Comparison of ENCODE assay signal across 9 mouse cellular contexts in genomic region chr19:10190796-10191195, GRCm38 (mm10). TPM values are rescaled to one million over a fixed set of nuclear protein-coding genes. Genes with fewer than 3 reads are reported as not detected.
DNase-seq lines count a peak whose midpoint lies in the region; ATAC-seq and TF ChIP-seq lines count a peak whose summit lies in the region.
"Had no signal": no experiment of that assay in that cellular context is flagged by ENCODE, and none has a peak within 500 bp of the region (broad histone marks: within the 10 kb centered on the region; RNA-seq: fewer than 3 reads in every experiment).

No protein-coding gene starts in this region.

- H3K9ac ChIP-seq in hindbrain, embryonic 11.5 days (ENCODE audit: low read depth, low read length): no peak overlapping the region
- H3K9ac ChIP-seq in hindbrain, embryonic 16.5 days (ENCODE audit: low read depth, low read length): no peak overlapping the region
- no peak overlapping the region for H3K9ac ChIP-seq in embryonic facial prominence, embryonic 14.5 days (ENCODE audit: low read depth, low read length)
- H3K9ac ChIP-seq: embryonic facial prominence, embryonic 13.5 days had no signal

- H3K27ac ChIP-seq in hindbrain, embryonic 11.5 days (ENCODE audit: low read depth, low read length): no peak overlapping the region
- no peak overlapping the region for H3K27ac ChIP-seq in hindbrain, embryonic 16.5 days (ENCODE audit: low read depth, low read length)
- H3K27ac ChIP-seq in embryonic facial prominence, embryonic 14.5 days (replicated peaks; ENCODE audit: low read depth, low read length): no peak overlapping the region
- no peak overlapping the region for H3K27ac ChIP-seq in limb, embryonic 10.5 days
- no peak overlapping the region for H3K27ac ChIP-seq in olfactory bulb, adult 2 months (ENCODE audit: insufficient read depth, low read depth, low read length)
- H3K27ac ChIP-seq: embryonic facial prominence, embryonic 13.5 days had no signal

- H3K9me3 ChIP-seq in hindbrain, embryonic 11.5 days (ENCODE audit: control insufficient read depth, low read length): no peaks in the 10 kb centered on the region
- H3K9me3 ChIP-seq in hindbrain, embryonic 16.5 days (ENCODE audit: control insufficient read depth, low read length): no peaks in the 10 kb centered on the region
- no peaks in the 10 kb centered on the region for H3K9me3 ChIP-seq in embryonic facial prominence, embryonic 14.5 days (ENCODE audit: control insufficient read depth, low read length)
- H3K9me3 ChIP-seq in limb, embryonic 10.5 days (replicated peaks): no peaks in the 10 kb centered on the region
- H3K9me3 ChIP-seq: embryonic facial prominence, embryonic 13.5 days had no signal

- H3K4me3 ChIP-seq in hindbrain, embryonic 11.5 days (ENCODE audit: low read depth, low read length): no peak overlapping the region
- no peak overlapping the region for H3K4me3 ChIP-seq in hindbrain, embryonic 16.5 days (ENCODE audit: low read length)
- H3K4me3 ChIP-seq in embryonic facial prominence, embryonic 14.5 days (ENCODE audit: low read depth, low read length): no peak overlapping the region
- no peak overlapping the region for H3K4me3 ChIP-seq in limb, embryonic 10.5 days
- no peak overlapping the region for H3K4me3 ChIP-seq in olfactory bulb, adult 2 months (ENCODE audit: insufficient read depth, low read depth, low read length)
- H3K4me3 ChIP-seq: embryonic facial prominence, embryonic 13.5 days had no signal

- peak; percentile 15; the same call in 1 of the 2 replicates for ATAC-seq in hindbrain, embryonic 11.5 days (ENCODE audit: low FRiP score)
- ATAC-seq in hindbrain, embryonic 16.5 days: no peak
- ATAC-seq in embryonic facial prominence, embryonic 14.5 days (ENCODE audit: low read depth): no peak
- peak; percentile 54 to 55; a peak in 1 of 4 replicates for ATAC-seq in hematopoietic stem cell, adult 5-6 weeks (replicated peaks in 1 of 2; ENCODE audit: insufficient read depth in 1 of 2, low FRiP score in 2 of 2, low TSS enrichment in 1 of 2, low read depth in 1 of 2, poor library complexity in 2 of 2, severe bottlenecking in 2 of 2)

- H3K4me1 ChIP-seq in hindbrain, embryonic 11.5 days (replicated peaks; ENCODE audit: control insufficient read depth, insufficient read depth, low read length): no peaks in the 10 kb centered on the region
- peaks cover 28% of the 10 kb centered on the region for H3K4me1 ChIP-seq in hindbrain, embryonic 16.5 days (ENCODE audit: control insufficient read depth, insufficient read depth, low read depth, low read length)
- no peaks in the 10 kb centered on the region for H3K4me1 ChIP-seq in embryonic facial prominence, embryonic 14.5 days (ENCODE audit: control insufficient read depth, insufficient read depth, low read length)
- H3K4me1 ChIP-seq in limb, embryonic 10.5 days: peaks cover 15% of the 10 kb centered on the region
- peaks cover 5% of the 10 kb centered on the region; the same call in 1 of the 2 replicates for H3K4me1 ChIP-seq in olfactory bulb, adult 2 months (ENCODE audit: control insufficient read depth, insufficient read depth, low read length)

- no peak for TF ChIP-seq POLR2A in olfactory bulb, adult 2 months (IDR thresholded peaks at IDR 0.05; ENCODE audit: insufficient read depth, low read depth, low read length)

- peaks cover 43% of the 10 kb centered on the region for H3K36me3 ChIP-seq in hindbrain, embryonic 11.5 days (ENCODE audit: control insufficient read depth, insufficient read depth, low read length)
- peaks cover 59% of the 10 kb centered on the region for H3K36me3 ChIP-seq in hindbrain, embryonic 16.5 days (ENCODE audit: control insufficient read depth, insufficient read depth, low read length)
- H3K36me3 ChIP-seq in embryonic facial prominence, embryonic 14.5 days (ENCODE audit: control insufficient read depth, insufficient read depth, low read length): peaks cover 95% of the 10 kb centered on the region
- H3K36me3 ChIP-seq in limb, embryonic 10.5 days: peaks cover 99% of the 10 kb centered on the region

- H3K4me2 ChIP-seq in hindbrain, embryonic 11.5 days (replicated peaks; ENCODE audit: low read depth, low read length): no peak overlapping the region
- no peak overlapping the region for H3K4me2 ChIP-seq in hindbrain, embryonic 16.5 days (ENCODE audit: low read length)
- H3K4me2 ChIP-seq in embryonic facial prominence, embryonic 14.5 days (ENCODE audit: low read depth, low read length): no peak overlapping the region
- H3K4me2 ChIP-seq: embryonic facial prominence, embryonic 13.5 days had no signal

- TF ChIP-seq CTCF in olfactory bulb, adult 2 months (IDR thresholded peaks at IDR 0.05; ENCODE audit: insufficient read depth, low read depth, low read length): peak; percentile 25; the same call in 1 of the 2 replicates

- WGBS in hindbrain, embryonic 11.5 days: 53% methylated on average over 2 of the region's 2 CpGs
- 48% methylated on average over 2 of the region's 2 CpGs for WGBS in hindbrain, embryonic 16.5 days
- WGBS in embryonic facial prominence, embryonic 14.5 days: 43% methylated on average over 2 of the region's 2 CpGs
- WGBS in limb, embryonic 10.5 days: 52% methylated on average over 2 of the region's 2 CpGs
- WGBS in olfactory bulb, adult 2 months: 24% methylated on average over 2 of the region's 2 CpGs

- no peaks in the 10 kb centered on the region for H3K27me3 ChIP-seq in hindbrain, embryonic 11.5 days (ENCODE audit: control insufficient read depth, insufficient read depth, low read length)
- H3K27me3 ChIP-seq in hindbrain, embryonic 16.5 days (replicated peaks; ENCODE audit: control insufficient read depth, insufficient read depth, low read length): no peaks in the 10 kb centered on the region
- no peaks in the 10 kb centered on the region for H3K27me3 ChIP-seq in embryonic facial prominence, embryonic 14.5 days (replicated peaks; ENCODE audit: control insufficient read depth, insufficient read depth, low read length)
- no peaks in the 10 kb centered on the region for H3K27me3 ChIP-seq in limb, embryonic 10.5 days (ENCODE audit: low read depth, poor library complexity, severe bottlenecking)
- H3K27me3 ChIP-seq: embryonic facial prominence, embryonic 13.5 days had no signal

- DNase-seq in hindbrain, embryonic 11.5 days (ENCODE audit: low spot score): peak; percentile 82
- DNase-seq in adrenal gland, adult 2 months: peak; percentile 79
- peak; percentile 56 for DNase-seq in embryonic facial prominence, embryonic 14.5 days (ENCODE audit: low spot score)
- DNase-seq in limb, embryonic 10.5 days (ENCODE audit: low spot score): peak; percentile 77
- DNase-seq in thymus, postnatal 4 days: peak; percentile 84

RNA-seq across cellular contexts. Expression of gene Fads1, which starts 8.1 kb away (rescaled TPM):
- 139 and 153 TPM in 2 replicates for polyA plus RNA-seq in hindbrain, embryonic 11.5 days (2014; fragmentation: Nextera tagmentation; extraction: Ambion mirVana)
- polyA plus RNA-seq in hindbrain, embryonic 16.5 days (2015; fragmentation: Nextera tagmentation; extraction: Ambion mirVana): 169 and 177 TPM in 2 replicates
- 1,000 to 10,000 TPM in 1 of 2 experiments, 100 to 1,000 TPM in 1; 745 to 1,239 TPM for total RNA-seq in adrenal gland, adult 2 months (2021)
- polyA plus RNA-seq in adrenal gland, adult 2 months (2012; rRNA removed): 203 and 332 TPM in 2 replicates
- 73.6 and 79.5 TPM in 2 replicates for polyA plus RNA-seq in embryonic facial prominence, embryonic 14.5 days (2014; fragmentation: Nextera tagmentation; extraction: Ambion mirVana)
- 25.9 and 34.0 TPM in 2 replicates for total RNA-seq in hematopoietic stem cell, adult 5-6 weeks (2017)
- polyA plus RNA-seq in limb, embryonic 10.5 days (2016; fragmentation: Nextera tagmentation; extraction: Ambion mirVana): 142 and 155 TPM in 2 replicates
- polyA plus RNA-seq in olfactory bulb, adult 2 months (2012; ENCODE audit: insufficient read depth, insufficient read length, low replicate concordance, missing spikeins): not detected in 2 replicates

RNA-seq across cellular contexts. Expression of gene Tmem258, which starts 13.0 kb away (rescaled TPM):
- polyA plus RNA-seq in hindbrain, embryonic 11.5 days (2014; fragmentation: Nextera tagmentation; extraction: Ambion mirVana): 349 and 363 TPM in 2 replicates
- polyA plus RNA-seq in hindbrain, embryonic 16.5 days (2015; fragmentation: Nextera tagmentation; extraction: Ambion mirVana): 281 and 311 TPM in 2 replicates
- total RNA-seq in adrenal gland, adult 2 months (2021): 100 to 1,000 TPM; 180 to 185 TPM
- 81.8 and 98.2 TPM in 2 replicates for polyA plus RNA-seq in adrenal gland, adult 2 months (2012; rRNA removed)
- polyA plus RNA-seq in embryonic facial prominence, embryonic 14.5 days (2014; fragmentation: Nextera tagmentation; extraction: Ambion mirVana): 482 and 563 TPM in 2 replicates
- 102 and 111 TPM in 2 replicates for total RNA-seq in hematopoietic stem cell, adult 5-6 weeks (2017)
- polyA plus RNA-seq in limb, embryonic 10.5 days (2016; fragmentation: Nextera tagmentation; extraction: Ambion mirVana): 420 and 432 TPM in 2 replicates
- polyA plus RNA-seq in olfactory bulb, adult 2 months (2012; ENCODE audit: insufficient read depth, insufficient read length, low replicate concordance, missing spikeins): not detected in 2 replicates

RNA-seq across cellular contexts. Expression of gene Fen1, which starts 13.2 kb away (rescaled TPM):
- 80.1 and 96.5 TPM in 2 replicates for polyA plus RNA-seq in hindbrain, embryonic 11.5 days (2014; fragmentation: Nextera tagmentation; extraction: Ambion mirVana)
- polyA plus RNA-seq in hindbrain, embryonic 16.5 days (2015; fragmentation: Nextera tagmentation; extraction: Ambion mirVana): 27.6 and 29.4 TPM in 2 replicates
- total RNA-seq in adrenal gland, adult 2 months (2021): 10 to 100 TPM in 1 of 2 experiments, 1 to 10 TPM in 1; 8.6 to 10.9 TPM
- polyA plus RNA-seq in adrenal gland, adult 2 months (2012; rRNA removed): 4.6 and 7.0 TPM in 2 replicates
- 52.7 and 63.0 TPM in 2 replicates for polyA plus RNA-seq in embryonic facial prominence, embryonic 14.5 days (2014; fragmentation: Nextera tagmentation; extraction: Ambion mirVana)
- 85.9 and 90.2 TPM in 2 replicates for total RNA-seq in hematopoietic stem cell, adult 5-6 weeks (2017)
- 188 and 204 TPM in 2 replicates for polyA plus RNA-seq in limb, embryonic 10.5 days (2016; fragmentation: Nextera tagmentation; extraction: Ambion mirVana)
- polyA plus RNA-seq in olfactory bulb, adult 2 months (2012; ENCODE audit: insufficient read depth, insufficient read length, low replicate concordance, missing spikeins): not detected in 2 replicates

RNA-seq across cellular contexts. Expression of gene Myrf, which starts 49.8 kb away (rescaled TPM):
- 1.3 and 1.6 TPM in 2 replicates for polyA plus RNA-seq in hindbrain, embryonic 11.5 days (2014; fragmentation: Nextera tagmentation; extraction: Ambion mirVana)
- 0.95 and 1.1 TPM in 2 replicates for polyA plus RNA-seq in hindbrain, embryonic 16.5 days (2015; fragmentation: Nextera tagmentation; extraction: Ambion mirVana)
- total RNA-seq in adrenal gland, adult 2 months (2021): 1 to 10 TPM; 2.3 to 2.7 TPM
- polyA plus RNA-seq in adrenal gland, adult 2 months (2012; rRNA removed): 2.5 and 3.1 TPM in 2 replicates
- 0.87 and 0.96 TPM in 2 replicates for polyA plus RNA-seq in embryonic facial prominence, embryonic 14.5 days (2014; fragmentation: Nextera tagmentation; extraction: Ambion mirVana)
- not detected in 2 replicates for total RNA-seq in hematopoietic stem cell, adult 5-6 weeks (2017)
- polyA plus RNA-seq in limb, embryonic 10.5 days (2016; fragmentation: Nextera tagmentation; extraction: Ambion mirVana): 6.8 and 8.4 TPM in 2 replicates
- polyA plus RNA-seq in olfactory bulb, adult 2 months (2012; ENCODE audit: insufficient read depth, insufficient read length, low replicate concordance, missing spikeins): not detected in 2 replicates

Comparison
In these comparisons a context has a peak if more than half of its experiments do, and no peak if none do; other contexts are left out.
1. ATAC-seq: peak in hindbrain, embryonic 11.5 days (single experiment) and hematopoietic stem cell, adult 5-6 weeks (2 of 2); none in hindbrain, embryonic 16.5 days (single experiment) and embryonic facial prominence, embryonic 14.5 days (single experiment).
2. RNA of gene Fads1, which starts 8.1 kb away (polyA plus RNA-seq): 203 to 332 TPM in adrenal gland, adult 2 months, 169 to 177 TPM in hindbrain, embryonic 16.5 days, 142 to 155 TPM in limb, embryonic 10.5 days, 139 to 153 TPM in hindbrain, embryonic 11.5 days and 73.6 to 79.5 TPM in embryonic facial prominence, embryonic 14.5 days; not detected in olfactory bulb, adult 2 months; every median in the first group is over 10 times any median in the second.
3. Peak in every context shown above with its lines, with median percentiles within 50 percentile points of each other: DNase-seq.